Mouse (Mus musculus): ENCODE data around the gene Chrne.
A peak's percentile ranks its signal among the peaks of the same experiment; 100 is the strongest.

Gene Chrne

DNA sequence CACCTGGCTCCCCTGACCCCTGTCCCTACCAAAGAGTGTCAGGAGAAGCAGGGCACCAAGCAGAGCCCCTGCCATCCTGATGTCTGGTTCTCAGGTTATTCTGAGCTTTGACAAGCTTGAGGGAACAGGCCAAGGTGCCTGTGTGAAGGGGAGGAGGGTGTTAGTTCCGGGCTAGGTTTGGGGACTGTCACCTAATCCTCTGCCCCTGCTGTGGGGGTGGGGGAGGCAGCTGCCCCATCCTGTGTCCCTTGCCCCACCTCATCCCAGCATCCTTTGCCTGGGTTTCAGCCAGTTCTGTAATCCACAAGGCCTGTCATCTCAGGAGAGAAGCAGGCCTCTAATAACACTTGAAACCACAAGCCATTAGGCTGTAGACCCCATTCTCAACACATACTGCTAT is at the start of gene Chrne:
Gene Chrne (minus strand): TSS at position 116 of the 400 bp plus-strand sequence.
- DNase-seq (ENCODE audit: low read depth): no peak

DNA sequence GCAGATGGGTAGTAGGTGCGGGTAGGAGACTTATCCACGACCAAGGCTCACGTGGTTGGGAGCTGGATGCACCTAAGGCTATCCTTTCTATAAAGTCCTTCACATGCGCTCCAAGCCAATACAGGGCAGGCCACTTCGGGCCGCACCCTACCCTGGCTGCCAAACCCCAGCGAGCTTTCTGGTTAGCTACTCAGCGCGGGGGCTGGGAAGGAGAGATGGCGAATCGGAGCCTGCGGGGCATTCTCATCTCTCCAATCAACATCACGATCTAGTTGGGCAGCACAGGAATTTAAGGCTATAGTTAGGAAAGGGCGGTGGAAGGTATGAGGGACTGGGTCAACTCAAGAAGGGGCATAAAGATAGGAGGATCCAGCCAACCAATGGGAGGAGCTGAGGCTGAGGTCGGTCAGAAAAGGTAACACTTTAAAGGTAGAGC is 49.3 kb upstream of the Chrne start:
- no peak for DNase-seq (ENCODE audit: low read depth)

DNA sequence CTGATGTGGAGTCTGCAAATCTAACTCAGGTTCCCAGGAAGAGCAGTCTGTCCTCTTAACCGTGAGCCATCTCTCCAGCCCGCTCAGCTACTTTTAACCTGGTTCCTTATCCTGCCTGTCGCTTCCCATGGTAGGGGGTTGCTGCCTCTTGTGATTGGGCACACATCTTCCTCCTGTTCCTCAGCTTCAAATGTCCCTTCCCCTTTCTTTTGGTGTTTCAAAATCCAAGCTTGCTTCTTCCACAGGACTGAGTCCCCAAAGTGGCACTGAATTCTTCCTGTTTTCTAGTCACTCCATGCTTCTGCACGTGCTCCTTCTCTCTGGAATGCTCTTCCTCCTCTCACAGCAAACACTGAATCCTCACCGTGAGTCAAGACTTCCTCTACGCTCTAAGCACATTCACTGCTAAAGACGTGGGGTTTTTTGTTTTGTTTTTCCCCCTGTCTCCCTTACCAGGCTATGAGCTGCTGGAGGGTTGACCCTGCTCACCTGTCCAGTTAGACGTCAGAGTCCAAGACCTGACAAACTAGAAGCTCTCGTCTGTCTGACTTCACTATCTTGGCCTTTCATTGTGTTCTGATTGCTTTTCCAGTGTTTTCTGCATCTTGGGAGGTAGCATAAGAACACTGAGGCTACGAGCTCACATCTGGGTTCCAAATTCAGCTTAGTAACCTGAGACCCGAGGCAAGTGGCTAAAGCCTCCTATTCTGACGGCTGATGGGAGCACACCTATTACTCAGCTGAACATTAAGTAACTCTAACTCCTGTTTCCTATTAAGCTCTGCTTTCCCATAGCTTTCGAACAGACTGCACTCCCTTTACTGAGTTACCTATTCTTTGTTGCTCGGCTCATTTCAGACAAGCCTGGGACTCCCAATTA is 48.5 kb upstream of the Chrne start:
- DNase-seq (ENCODE audit: low read depth): peak; percentile 21

DNA sequence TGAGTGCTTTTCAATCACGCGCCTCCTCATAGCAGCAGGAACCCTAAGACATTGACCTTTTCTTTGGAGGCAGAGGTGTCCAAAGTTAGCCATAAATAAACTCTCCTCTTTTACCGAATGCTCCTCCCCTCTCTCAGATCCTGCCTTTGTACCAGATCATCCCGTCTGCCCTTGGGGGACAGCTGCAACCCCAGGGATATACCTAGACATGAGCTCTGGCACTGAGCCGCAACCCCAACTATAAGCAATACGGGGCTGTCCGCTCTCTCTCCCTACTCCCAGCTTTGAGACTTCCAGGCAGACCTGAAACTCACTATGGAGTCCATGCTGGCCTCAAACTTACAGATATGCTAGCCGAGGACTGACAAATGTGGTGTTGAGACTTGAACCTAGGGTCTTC is 47.7 kb upstream of the Chrne start:
- DNase-seq (ENCODE audit: low read depth): no peak

DNA sequence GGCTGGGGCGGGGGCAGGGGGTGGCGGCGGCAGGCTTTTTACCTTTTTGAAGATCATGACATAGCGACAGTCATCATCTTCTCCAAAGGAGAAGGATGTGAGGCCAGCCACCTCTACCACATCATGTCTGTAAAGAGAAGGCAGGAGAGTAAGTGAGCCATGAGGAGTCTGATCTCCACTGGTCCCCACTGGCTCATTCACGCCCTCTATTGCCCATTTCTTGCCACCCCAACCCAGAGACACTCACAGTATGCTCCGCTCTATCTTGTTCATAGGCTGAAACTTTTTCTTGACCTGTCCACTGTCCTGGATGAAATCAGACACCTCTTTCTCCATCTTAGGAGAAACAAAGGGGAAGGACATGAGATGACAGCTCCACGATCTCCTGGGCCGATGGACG is 45.7 kb upstream of the Chrne start:
- no peak for DNase-seq (ENCODE audit: low read depth)

DNA sequence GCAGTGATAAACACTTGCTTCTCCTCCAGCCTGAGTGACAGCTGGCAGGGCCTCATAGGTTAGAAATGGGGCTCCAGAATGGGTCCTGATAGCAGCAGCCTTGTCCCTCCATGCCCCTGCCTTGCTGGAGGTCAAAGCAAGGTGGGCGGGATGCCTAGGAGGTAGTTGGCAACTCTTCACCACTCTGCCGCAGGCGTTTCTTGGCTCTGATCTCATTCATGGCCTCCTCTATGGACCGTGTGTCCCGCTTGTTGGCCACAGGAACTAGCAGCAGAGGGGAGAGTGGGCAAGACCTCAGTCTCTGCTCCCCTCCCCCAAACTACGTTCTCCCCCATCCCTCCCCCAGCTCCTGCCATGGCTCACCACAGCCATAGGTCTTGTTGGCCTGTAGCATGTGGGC is 44.9 kb upstream of the Chrne start:
- no peak for DNase-seq (ENCODE audit: low read depth)

DNA sequence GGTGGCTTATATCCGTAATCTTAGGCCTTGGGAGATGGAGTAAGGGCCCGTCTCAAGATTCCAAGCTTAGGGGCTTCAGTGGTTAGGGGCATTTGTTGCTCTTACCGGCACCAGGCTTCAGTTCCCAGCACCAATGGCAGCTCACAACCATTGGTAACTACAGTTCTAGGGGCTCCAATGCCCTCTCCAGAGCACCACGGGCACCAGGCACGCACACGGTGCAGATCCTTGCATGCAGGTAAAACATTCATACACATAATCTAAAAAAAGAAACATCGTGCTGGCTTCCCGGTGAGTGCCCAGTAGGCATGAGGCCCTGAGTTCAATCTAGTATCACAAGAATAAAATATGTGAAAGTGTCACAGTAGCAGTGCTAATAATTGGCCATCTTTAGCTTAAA is 44.1 kb upstream of the Chrne start:
- no peak for DNase-seq (ENCODE audit: low read depth)

DNA sequence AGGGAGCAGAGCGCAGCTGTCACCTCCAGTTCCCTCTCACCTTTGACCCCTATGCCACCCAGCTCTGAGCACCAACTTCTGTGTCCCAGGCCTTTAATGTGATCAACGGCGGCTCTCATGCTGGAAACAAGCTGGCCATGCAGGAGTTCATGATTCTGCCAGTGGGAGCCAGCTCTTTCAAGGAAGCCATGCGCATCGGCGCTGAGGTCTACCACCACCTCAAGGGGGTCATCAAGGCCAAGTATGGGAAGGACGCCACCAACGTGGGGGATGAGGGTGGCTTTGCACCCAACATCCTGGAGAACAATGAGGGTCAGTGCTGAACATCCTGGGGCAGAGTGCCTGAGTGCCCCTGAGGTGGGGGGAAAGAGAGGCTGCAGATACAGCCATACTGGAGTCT is 41.6 kb upstream of the Chrne start:
- no peak for DNase-seq (ENCODE audit: low read depth)

DNA sequence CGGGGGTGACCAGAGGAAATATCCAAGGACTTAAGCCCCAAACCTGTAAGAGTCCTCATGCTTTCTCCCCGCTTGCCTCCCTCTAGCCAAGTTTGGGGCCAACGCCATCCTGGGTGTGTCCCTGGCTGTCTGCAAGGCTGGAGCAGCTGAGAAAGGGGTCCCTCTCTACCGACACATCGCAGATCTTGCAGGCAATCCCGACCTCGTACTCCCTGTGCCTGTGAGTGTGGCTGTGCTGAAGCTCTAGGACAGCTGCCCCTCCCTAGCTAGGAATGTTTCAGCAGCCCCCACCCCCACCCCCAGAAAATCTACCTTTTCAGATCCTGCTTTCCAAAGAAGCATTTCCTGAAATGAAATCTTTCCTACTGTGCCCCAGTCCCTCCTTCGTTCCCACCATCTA is 39.9 kb upstream of the Chrne start:
- DNase-seq (ENCODE audit: low read depth): no peak

DNA sequence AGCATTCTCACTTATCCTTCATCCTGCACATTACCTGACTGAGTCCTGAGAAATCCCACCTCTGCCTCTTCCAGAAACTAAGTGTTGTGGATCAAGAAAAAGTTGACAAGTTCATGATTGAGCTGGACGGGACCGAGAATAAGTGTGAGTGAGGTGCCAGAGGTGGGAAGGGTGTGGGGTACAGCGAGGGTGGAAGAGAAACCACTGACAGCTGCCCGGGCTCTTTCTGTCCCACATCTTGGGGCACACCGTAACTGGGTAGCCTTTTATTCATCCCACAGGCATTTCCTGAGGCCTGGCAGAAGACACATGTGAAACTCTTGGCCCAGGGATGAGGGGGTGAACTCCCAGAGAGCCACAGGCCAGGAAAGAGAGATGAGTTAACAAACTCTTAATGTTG is 39.5 kb upstream of the Chrne start:
- DNase-seq (ENCODE audit: low read depth): no peak

DNA sequence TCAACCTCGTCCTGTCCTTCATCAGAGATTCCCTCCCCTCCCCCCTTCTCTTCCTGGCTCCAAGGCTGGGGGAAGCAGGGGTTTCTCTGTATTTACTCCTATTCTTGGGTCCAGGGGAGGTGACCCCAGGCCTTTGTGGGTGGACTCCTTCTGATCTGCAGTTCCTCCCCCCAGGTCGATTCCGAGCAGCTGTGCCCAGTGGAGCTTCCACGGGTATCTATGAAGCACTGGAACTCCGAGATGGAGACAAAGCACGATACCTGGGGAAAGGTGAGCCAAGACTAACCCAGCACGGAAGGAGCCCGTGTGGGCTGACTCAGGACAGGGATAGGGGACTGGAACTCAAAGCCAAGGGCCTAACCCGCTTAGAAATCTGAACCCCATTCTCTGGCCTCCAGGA is 39.0 kb upstream of the Chrne start:
- DNase-seq (ENCODE audit: low read depth): no peak

DNA sequence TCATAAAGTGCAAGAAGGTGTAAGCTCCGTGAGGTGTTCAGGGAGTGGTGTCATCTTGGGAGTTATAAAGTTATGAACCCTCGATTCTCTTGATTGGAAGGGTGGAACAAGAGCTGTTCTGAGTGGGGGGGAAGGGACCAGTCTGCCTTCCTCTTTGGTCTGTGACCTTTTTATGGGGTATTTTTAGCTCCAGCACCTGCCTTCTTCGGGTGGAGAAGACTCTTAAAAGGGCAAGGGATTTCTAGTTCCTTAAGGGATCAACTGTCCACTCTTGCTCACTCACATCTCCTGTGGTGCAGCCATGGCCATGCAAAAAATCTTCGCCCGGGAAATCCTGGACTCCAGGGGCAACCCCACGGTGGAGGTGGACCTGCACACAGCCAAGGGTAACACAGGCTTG is 38.6 kb upstream of the Chrne start:
- DNase-seq (ENCODE audit: low read depth): no peak

DNA sequence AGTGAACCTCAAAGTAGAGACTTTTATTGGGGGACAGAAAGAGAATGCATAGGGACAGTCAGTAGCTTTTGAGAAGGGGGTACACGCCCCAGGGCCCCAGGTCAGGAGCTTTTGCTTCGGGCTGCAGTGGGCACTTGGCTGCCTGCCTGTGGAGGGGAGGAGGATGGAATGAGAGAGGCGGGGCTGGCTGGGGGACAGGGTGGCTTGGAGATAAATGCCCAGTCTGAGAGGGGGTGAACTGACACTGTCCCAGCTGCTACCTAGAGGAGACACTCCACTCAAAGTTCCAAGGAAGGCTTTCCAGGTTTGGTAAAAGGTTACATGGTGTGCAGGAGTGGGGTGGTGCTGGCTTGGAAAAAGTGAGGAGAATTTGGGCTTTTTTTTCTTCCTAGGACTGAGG is 37.9 kb upstream of the Chrne start, which contains the start of gene Eno3:
Gene Eno3 (plus strand): TSS at position 239 of the 400 bp plus-strand sequence.
- DNase-seq (ENCODE audit: low read depth): peak; percentile 46

DNA sequence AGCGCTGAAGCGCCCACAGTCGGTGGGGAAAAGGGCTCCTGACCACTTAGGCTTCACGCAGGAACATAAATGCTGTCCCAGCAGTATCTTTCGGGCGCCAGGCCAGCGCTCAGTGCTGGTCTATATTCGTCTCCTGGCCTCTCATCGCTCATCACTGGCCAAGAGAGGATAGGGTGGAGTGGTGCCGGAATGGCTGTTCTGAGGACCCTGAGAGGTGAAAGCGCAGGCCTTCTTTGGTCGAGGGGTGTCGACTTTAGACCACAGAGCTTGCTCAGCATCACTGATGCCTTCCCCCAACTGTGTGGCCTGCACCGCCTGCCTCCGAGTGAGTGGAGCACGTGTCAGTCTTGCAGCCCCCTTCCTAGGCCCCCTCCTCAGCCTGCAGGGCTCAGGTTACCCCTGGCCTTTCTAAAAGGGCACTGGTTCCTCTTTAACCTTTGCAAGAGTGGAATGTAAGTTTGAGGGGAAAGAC is 37.5 kb upstream of the Chrne start:
- DNase-seq (ENCODE audit: low read depth): peak; percentile 65

DNA sequence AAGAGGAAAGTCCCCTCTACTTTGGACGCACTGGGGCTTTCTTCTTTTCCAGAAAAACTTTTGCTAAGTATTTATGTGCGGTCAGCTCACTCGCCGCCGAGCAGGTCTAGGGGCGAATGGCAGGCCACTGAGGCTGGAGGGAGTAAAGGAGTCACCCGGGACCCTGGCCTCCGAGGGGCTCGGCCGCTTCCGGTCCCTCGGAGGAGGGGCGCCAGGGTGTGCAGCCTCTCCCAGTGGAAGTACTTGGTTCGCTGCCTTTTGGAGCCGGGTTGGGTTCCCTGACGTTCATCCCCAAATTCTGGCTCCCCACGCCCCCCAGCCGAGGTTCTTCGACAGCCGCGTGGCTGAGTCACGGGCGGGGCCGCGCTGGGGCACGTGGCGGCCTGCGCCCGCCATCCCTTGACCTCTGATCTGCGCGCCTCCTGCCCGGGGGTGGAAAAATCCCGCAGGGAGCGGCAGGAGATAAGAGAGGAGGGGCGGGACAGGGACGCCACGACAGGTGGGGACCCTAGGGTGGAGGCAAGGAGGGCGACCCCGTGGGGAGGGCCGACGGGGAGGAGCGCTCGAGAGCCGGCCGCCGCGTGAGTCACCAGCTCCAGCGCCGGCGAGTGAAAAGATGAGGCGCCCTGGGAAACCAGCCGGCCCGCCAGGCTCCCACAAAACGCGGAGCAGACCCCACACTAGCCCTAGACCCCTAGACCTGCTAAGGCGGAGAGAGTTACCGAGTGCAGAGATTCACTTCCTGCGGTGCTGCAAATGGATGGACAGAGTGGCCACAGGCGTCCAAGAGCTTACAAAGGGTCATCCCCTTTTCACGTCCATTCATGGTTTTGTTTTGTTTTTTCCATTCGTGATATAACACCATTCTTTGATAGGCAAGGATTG is 36.8 kb upstream of the Chrne start:
- DNase-seq (ENCODE audit: low read depth): peak; percentile 81

DNA sequence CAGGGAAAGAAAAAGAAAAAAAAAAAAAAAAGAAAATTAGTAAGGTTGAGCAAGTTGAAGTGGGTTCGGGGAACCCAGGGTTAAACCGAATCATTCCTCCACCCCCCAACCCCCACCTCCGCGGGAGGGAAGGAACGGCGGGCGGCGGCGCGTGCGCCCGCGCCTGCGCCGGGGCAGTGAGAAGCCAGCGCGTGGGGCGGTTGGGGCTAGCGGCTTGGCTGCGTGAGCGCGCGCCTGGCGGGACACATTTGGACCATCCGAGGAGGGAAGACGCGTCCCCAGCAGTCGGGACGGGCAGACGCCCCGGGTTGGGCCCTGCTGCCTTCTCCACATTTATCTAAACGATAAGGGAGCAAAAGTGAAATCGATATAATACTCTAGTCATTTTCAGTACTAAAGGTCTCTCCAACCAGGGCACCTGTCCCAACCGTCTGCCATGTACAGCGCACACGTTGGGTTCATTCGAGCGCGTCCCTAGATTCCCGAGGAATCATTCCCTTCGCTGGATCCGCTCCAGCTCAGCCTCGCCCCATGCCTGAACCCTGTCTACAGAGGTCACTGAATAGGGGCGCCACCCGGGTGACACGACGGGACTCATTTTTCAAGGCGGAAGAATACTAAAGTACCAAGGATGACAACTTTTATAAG is 36.0 kb upstream of the Chrne start:
- DNase-seq (ENCODE audit: low read depth): peak; percentile 88

DNA sequence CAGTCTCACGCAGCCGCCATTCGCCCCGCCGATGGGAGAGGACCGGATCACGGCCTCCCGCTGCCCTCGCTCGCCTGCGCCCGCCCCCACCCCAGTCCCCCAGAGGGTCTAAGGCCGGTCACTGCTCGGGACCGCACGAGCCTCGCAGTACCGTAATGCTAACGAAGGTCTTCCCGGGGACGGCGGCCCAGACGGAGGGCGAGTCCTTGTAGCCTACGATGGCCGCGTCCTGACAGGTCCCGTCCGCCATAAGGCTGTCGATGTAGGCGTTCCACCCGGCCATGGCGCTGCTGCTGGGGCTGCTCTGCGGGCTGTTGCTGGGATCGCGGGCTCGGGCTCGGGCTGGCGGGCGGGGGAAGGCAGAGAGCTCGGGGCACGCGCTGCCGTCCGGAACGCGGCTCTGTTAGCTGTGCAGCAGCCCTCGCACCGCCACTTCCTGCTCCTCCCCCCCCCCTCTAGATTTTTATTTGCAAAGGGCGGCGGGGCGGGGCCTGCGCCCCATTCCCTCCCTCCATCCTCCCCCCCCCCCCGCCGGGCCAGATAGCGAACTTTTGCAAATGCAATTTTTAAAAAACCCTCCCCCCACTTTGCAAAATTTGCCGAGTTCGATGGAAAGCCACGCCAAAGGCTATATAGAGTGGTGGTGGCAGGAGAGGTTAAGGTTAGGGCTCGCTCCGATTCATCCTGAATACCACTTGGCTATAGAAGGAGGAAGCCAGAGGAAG is 35.3 kb upstream of the Chrne start, which contains the start of gene Pfn1:
Gene Pfn1 (minus strand): TSS at position 447 of the 725 bp plus-strand sequence.
- DNase-seq (ENCODE audit: low read depth): peak; percentile 94

DNA sequence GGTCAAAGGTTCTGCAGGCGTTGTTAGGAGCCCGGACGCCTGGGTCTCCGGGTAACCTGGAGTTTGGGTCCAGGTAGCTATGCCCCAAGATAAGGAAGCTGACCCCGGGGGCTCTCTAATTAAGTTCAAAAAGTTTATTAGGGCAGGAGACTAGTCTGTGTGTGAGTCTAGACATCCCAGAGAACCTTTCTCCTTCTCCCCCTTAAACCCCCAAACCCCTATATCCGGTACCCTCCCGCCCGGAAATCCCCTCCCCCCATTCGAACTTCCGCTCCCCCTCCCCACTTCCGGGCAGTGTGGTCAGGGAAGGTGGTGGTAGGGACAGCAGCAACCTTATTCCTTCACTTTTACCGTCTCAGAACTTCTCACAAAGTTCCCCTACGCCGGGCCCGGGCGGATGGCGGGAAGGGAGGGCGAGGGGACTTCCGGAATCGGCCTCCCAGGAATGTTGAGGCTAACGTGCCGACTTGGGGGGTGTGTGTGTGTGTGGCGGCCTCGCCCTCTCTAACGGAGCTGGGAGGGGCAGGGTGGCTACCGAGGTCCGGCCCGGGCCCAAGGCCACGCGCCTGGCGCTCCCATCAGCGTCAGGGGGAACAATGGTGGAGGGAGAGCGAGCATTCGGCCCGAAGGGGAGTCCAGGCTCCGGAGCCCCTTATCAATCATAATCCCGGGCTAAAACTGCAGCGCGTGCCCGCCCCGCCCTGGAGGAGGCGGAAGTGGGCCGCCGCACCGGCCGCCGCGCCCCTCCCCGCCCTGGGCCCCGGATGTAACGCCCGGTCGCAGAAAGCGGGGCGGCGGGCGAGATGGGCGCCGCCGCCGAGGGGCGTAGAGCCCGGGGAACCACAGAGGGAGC is 34.6 kb upstream of the Chrne start:
- DNase-seq (ENCODE audit: low read depth): peak; percentile 88

DNA sequence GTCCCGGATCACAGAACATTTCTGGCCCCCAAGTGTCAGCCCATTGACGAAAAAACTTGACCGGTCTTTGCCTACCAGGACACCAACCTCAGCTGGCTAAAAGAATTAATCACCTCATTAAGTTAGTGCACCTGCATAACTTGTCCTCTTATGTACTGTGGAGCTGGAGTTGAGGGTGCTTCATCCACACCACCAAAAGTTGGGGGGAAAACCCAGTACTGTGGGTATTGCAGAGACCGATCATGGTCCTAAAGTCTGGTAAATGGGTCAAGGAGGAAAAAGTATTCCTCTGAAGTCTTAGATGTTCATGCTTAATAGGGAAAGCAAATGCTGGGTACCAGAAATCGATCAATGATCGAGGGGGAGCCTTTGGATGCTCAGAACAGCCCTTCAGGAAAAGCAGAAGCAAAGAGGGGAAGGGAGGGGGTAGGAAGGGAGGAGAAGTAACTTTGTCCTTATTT is 33.9 kb upstream of the Chrne start:
- DNase-seq (ENCODE audit: low read depth): no peak
